Mouse (Mus musculus): ENCODE measurements at regions not wholly inside any gene's neighbourhood (a gene's known extent, or its start where the extent isn't known, plus 50 kb on each side); places are given as distances from the start of the nearest gene placed in this dataset.

DNA sequence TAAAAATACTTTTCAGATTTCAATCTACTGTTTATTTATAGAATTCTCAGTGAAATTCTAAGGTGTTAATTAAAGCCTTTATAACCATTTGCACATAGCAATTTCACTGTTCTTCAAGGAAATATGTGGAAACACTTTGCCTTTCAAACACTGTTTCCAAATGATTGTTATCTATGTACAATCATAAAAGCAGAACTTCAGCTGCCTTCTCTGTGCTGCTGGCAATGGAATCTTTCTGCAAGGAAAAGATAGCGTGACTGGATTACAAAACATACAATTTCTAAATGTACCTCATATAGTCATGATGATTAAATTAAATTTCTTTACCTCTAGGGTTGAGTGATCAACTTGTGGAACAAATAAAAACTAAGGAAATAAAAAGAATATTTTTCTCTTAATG is 326.2 kb downstream of the Kctd12 start:
- Histone ChIP-seq H3K27me3 (ENCODE audit: low read depth, poor library complexity, severe bottlenecking) (no peaks in the 10 kb centered on the region), H3K27ac (no peak overlapping the region), H3K9me3 (replicated peaks) (no peaks in the 10 kb centered on the region), H3K36me3 (no peaks in the 10 kb centered on the region), H3K4me3 (no peak overlapping the region), H3K4me1 (no peaks in the 10 kb centered on the region)
- DNase-seq (ENCODE audit: low spot score) = no peak
- WGBS = 91% methylated on average over 1 of the region's 1 CpGs

DNA sequence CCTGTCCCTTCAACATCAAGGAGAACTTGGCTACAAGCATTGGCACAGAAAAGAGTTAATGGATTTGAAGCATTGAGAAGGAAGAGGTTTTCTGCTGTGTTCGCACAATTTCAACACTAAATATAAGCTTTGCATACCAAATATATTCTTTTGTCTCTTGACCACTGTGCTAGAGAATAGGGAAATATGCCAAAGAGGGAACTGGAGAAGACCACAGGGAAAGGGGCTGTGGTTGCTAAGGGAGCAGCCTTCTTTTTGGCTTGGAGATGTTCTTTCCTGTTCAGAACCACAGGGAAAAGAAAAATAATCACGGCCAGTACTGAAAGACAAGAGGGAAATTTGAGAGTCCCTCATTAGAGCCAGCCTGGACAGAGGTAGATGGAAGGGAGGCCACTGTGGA is 352.8 kb downstream of the Kctd12 start:
- Histone ChIP-seq H3K9me3 (replicated peaks) (no peaks in the 10 kb centered on the region), H3K36me3 (no peaks in the 10 kb centered on the region), H3K4me1 (no peaks in the 10 kb centered on the region), H3K27ac (no peak overlapping the region), H3K27me3 (ENCODE audit: low read depth, poor library complexity, severe bottlenecking) (no peaks in the 10 kb centered on the region), H3K4me3 (no peak overlapping the region)
- no peak for DNase-seq (ENCODE audit: low spot score)
- 83% methylated on average over 2 of the region's 2 CpGs for WGBS

DNA sequence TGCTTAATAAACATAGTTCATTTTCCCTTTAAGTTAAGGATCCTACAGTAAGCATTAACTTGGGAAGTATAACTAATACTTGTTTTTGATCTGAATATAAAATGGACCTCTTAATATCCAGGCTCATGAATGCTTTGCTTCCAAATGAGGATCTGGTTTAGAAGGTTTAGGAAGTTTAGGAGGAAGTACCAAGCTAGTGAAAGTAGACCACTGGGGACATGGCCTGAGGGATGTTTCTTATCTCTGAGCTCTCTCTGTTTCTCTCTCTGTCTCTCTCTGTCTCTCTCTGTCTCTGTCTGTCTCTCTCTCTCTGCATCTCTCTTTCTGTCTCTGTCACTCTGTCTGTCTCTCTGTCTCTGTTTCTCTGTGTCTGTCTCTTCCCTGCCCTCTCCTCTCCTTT is 360.9 kb downstream of the Kctd12 start:
- no peak overlapping the region for H3K4me3 ChIP-seq
- peaks cover 9% of the 10 kb centered on the region for H3K4me1 ChIP-seq
- H3K27me3 ChIP-seq (ENCODE audit: low read depth, poor library complexity, severe bottlenecking) = no peaks in the 10 kb centered on the region
- no peaks in the 10 kb centered on the region for H3K36me3 ChIP-seq
- no peak overlapping the region for H3K27ac ChIP-seq
- no peaks in the 10 kb centered on the region for H3K9me3 ChIP-seq (replicated peaks)
- DNase-seq (ENCODE audit: low spot score) = no peak

DNA sequence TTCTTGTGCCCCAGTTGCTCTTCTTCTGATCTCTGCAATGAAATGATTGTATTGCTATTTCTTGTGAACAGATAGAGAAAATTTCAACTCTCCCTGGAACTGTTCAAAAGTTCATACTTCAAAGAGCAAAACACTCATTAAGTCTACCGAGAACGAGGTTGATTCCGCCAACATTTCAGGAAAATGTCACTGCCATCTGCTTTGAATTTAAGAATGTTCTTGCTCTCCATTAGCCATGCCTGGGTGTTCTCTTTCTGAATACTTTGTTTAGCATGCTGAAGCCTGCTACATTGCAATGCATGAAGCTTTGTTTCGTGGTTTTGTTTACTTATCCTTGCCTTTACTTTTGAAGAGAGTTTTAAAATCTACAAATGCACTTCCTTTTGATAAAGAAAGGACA is 363.4 kb downstream of the Kctd12 start:
- Histone ChIP-seq H3K27me3 (ENCODE audit: low read depth, poor library complexity, severe bottlenecking) (no peaks in the 10 kb centered on the region), H3K36me3 (no peaks in the 10 kb centered on the region), H3K4me1 (peaks cover 9% of the 10 kb centered on the region), H3K4me3 (no peak overlapping the region), H3K27ac (peak overlapping the region; percentile 25), H3K9me3 (replicated peaks) (no peaks in the 10 kb centered on the region)
- 18% methylated on average over 4 of the region's 4 CpGs for WGBS
- no peak for DNase-seq (ENCODE audit: low spot score)

DNA sequence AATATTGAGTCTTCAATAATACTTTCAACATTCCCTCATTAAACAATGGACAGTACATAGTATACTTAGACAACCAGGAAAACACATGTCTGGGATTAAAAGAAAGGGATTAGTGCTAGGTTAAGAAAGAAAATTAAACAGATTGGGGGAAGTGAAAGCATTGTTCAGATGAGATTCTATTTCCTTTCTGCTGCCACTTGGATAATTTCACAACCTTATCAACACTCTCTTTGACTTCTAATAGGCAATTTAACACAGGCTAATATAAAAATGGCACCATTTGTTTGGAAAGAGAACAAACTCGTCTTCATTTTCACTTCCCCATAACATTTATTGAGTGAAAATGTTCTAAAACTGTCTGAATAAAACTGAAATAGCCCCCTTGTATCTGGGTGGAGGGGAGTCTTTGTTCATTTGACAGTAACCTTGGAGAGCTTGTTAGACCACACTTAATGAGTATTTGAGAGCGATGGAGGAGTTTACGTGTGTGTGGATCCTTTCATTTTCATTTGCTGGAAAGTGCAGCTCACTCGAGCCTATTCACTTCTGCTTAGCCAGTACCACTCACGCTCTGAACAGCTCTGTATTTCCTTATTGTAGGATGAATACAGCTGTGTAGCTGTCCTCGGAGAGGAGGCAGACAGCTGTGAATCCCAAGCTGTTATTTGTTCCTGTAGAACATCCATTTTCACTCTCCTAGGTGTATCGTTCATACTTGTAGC is 366.7 kb downstream of the Kctd12 start:
- Histone ChIP-seq H3K27me3 (ENCODE audit: low read depth, poor library complexity, severe bottlenecking) (no peaks in the 10 kb centered on the region), H3K4me1 (peaks cover 9% of the 10 kb centered on the region), H3K4me3 (no peak overlapping the region), H3K27ac (no peak overlapping the region), H3K36me3 (no peaks in the 10 kb centered on the region), H3K9me3 (replicated peaks) (no peaks in the 10 kb centered on the region)
- no peak for DNase-seq (ENCODE audit: low spot score)
- 82% methylated on average over 7 of the region's 7 CpGs for WGBS

DNA sequence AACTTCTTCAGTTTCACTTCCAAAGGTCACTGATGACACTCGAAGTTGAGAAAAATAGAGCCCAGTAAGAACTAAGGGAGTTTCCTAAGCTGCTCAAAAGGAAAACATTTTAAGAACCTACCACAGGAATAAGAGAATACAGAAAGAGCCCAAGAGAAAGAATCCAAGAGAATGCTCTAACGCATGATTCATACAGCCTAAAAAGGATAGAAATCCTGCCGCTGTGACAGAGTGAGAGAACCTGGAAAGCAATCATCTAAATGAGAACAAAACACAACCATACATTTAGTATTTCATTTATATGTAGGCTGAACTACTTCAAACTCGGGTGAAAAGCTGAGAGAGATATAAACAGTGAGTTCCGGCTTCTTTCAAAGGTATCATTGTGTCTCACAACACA is 376.4 kb downstream of the Kctd12 start:
- Histone ChIP-seq H3K27ac (no peak overlapping the region), H3K9me3 (replicated peaks) (no peaks in the 10 kb centered on the region), H3K4me1 (no peaks in the 10 kb centered on the region), H3K4me3 (no peak overlapping the region), H3K36me3 (no peaks in the 10 kb centered on the region), H3K27me3 (ENCODE audit: low read depth, poor library complexity, severe bottlenecking) (no peaks in the 10 kb centered on the region)
- 88% methylated on average over 5 of the region's 5 CpGs for WGBS
- DNase-seq (ENCODE audit: low spot score) = no peak

DNA sequence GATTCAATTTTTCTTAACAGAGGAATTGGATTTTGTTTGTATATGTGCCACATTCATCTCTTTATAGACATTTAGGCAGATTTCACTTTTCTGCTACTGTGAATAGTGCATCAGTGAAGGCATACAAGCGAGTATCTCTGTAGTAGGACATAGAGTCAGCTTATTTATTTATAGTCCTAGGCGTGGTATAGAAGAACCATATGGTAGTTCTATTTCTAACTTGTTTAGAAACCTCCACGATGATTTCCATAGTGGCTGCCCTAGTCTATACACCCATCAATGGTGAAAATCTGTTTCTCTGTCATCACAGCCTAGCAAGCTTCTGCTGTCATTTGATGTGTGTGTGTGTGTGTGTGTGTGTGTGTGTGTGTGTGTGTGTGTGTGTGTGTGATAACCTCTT is 387.6 kb downstream of the Kctd12 start:
- Histone ChIP-seq H3K4me3 (no peak overlapping the region), H3K4me1 (no peaks in the 10 kb centered on the region), H3K9me3 (replicated peaks) (no peaks in the 10 kb centered on the region), H3K27me3 (ENCODE audit: low read depth, poor library complexity, severe bottlenecking) (no peaks in the 10 kb centered on the region), H3K36me3 (no peaks in the 10 kb centered on the region), H3K27ac (no peak overlapping the region)
- DNase-seq (ENCODE audit: low spot score) = no peak
- 88% methylated on average over 3 of the region's 3 CpGs for WGBS

DNA sequence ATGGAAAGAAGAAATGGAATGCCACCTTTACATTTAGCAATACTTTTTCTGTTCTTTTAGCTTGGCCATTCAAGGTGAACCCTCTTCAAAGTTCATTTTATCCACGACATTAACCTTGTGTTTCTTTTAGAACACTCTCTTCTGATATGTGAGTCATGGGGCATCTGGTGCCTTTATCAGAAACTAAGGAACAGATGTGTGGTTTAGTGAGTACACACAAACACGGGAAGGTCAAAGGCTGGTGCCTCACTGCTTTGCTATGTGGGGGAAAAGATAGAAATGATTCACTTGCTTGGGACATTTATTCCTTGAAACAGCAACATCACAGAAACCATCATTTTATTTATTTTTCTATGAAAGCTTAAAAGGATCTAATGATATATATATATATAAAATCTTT is 428.7 kb downstream of the Kctd12 start:
- Histone ChIP-seq H3K27ac (no peak overlapping the region), H3K27me3 (ENCODE audit: low read depth, poor library complexity, severe bottlenecking) (no peaks in the 10 kb centered on the region), H3K4me1 (no peaks in the 10 kb centered on the region), H3K36me3 (no peaks in the 10 kb centered on the region), H3K4me3 (no peak overlapping the region), H3K9me3 (replicated peaks) (no peaks in the 10 kb centered on the region)
- no peak for DNase-seq (ENCODE audit: low spot score)
- WGBS = 62% methylated on average over 2 of the region's 2 CpGs

DNA sequence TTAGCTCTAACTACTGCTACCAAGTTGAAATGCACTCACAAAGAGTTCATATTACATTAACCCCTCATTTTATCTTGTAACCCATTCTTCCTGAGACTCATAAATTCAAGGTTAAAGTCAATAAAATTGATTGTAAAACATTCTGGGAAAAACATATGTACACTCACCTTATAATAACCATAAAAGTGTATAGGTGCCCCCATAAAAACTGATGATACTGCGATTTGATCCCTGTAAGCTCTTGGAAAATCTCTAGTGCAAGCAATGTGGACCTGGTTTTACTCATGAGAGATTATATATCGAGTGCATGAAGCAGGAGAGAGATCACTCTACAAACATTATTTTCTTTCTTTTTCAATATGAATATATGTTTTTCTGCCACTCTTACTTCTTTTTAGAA is 429.8 kb downstream of the Kctd12 start:
- Histone ChIP-seq H3K27ac (no peak overlapping the region), H3K4me3 (no peak overlapping the region), H3K36me3 (no peaks in the 10 kb centered on the region), H3K27me3 (ENCODE audit: low read depth, poor library complexity, severe bottlenecking) (no peaks in the 10 kb centered on the region), H3K9me3 (replicated peaks) (no peaks in the 10 kb centered on the region), H3K4me1 (no peaks in the 10 kb centered on the region)
- no peak for DNase-seq (ENCODE audit: low spot score)
- 78% methylated on average over 2 of the region's 2 CpGs for WGBS

DNA sequence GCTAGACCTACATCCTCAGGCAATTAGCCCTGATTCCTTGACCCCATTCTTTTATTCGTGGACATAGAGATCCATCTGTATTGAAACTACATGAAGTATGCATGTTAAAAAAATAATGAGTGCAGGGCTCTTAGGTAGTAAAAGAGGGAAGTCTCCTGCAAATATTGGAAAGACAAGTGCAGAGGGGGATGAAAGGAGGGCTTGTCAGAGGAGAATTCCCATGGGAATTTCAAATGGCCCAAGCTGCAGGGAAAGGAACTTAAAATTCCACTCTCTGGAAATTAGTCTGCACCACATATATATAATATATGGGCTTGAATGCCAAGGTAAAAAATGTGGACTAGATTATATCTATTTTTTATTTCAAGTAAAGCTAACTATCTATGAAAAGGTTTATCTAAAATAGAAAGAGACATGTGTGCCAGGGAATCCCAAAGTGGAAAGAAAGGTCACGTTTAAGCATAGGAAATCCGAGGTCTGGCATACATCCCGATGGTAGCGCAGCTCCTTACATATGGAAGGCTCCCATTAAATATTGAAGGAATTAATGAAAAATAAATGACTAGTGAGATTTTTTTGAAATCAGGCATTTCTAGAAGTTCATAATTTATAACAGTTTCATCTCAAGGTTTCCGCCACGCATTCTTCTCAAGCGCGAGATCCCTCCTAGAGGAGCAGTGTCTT is 457.4 kb downstream of the Kctd12 start:
- 93% methylated on average over 9 of the region's 9 CpGs for WGBS
- no peak for DNase-seq (ENCODE audit: low spot score)
- H3K36me3 ChIP-seq = no peaks in the 10 kb centered on the region
- H3K27me3 ChIP-seq (ENCODE audit: low read depth, poor library complexity, severe bottlenecking) = no peaks in the 10 kb centered on the region
- H3K4me1 ChIP-seq = no peaks in the 10 kb centered on the region
- no peak overlapping the region for H3K4me3 ChIP-seq
- H3K9me3 ChIP-seq (replicated peaks) = no peaks in the 10 kb centered on the region
- H3K27ac ChIP-seq = no peak overlapping the region

DNA sequence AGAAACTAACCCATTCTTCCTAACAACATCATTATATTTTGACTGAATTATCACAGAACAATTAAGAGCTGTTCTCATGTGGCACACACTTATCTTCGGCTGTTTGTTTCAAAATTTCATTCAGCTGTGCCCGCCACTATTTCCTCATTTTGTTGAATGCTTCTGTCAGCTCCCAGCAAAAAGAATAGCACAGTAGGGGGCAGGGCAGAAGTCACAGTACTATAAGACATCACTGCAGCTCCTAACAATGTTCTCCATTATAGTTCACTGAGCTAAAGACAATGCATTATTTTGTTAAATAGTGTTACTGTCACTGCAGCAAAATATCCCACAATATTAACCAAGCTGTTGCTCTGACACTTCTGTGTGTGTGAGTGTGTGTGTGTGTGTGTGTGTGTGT is 465.7 kb downstream of the Kctd12 start:
- Histone ChIP-seq H3K36me3 (no peaks in the 10 kb centered on the region), H3K9me3 (replicated peaks) (no peaks in the 10 kb centered on the region), H3K27ac (no peak overlapping the region), H3K27me3 (ENCODE audit: low read depth, poor library complexity, severe bottlenecking) (no peaks in the 10 kb centered on the region), H3K4me3 (no peak overlapping the region), H3K4me1 (peaks cover 15% of the 10 kb centered on the region)
- 58% methylated on average over 2 of the region's 2 CpGs for WGBS
- no peak for DNase-seq (ENCODE audit: low spot score)

DNA sequence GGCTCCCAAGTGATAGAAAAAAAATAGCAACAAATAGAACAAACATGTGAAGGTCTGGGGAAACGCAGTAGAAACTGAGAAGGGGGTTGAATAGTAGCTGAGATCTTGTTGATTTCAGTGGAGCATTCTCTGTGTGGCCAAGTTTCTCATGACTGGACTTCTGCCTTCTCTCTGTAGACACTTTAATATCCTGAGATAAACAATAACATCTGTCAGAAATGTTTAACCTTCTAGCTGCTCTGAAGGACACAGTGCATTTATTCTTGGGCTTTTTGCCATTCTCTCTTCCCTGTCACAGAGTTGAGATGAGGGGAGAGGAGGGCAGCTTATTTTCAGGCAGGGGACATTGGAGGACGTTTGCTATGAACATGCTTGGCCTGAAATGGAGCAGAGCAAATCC is 467.9 kb downstream of the Kctd12 start:
- no peak for DNase-seq (ENCODE audit: low spot score)
- H3K9me3 ChIP-seq (replicated peaks) = no peaks in the 10 kb centered on the region
- peaks cover 24% of the 10 kb centered on the region for H3K4me1 ChIP-seq
- H3K4me3 ChIP-seq = no peak overlapping the region
- no peak overlapping the region for H3K27ac ChIP-seq
- no peaks in the 10 kb centered on the region for H3K36me3 ChIP-seq
- 70% methylated on average over 2 of the region's 2 CpGs for WGBS
- no peaks in the 10 kb centered on the region for H3K27me3 ChIP-seq (ENCODE audit: low read depth, poor library complexity, severe bottlenecking)

DNA sequence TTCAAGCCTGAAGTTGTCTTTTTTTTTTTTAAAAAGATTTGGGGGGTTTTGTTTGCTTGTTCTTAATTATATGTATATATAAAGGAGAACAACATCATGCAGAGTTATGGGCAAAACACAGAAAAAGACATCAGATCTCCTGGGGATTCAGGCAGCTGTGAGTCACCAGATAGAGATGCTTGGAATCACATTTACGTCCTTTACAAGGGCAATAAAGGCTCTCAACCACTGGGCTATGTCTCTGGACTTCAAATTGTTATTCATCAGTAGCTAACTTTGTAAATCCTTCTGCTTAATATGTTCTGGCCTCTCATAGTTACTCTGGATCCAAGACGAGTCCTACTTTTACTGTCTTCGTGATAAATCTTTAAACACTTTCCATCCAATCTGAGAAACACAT is 469.8 kb downstream of the Kctd12 start:
- WGBS = 49% methylated on average over 3 of the region's 3 CpGs
- H3K27ac ChIP-seq = no peak overlapping the region
- H3K27me3 ChIP-seq (ENCODE audit: low read depth, poor library complexity, severe bottlenecking) = no peaks in the 10 kb centered on the region
- DNase-seq (ENCODE audit: low spot score) = no peak
- no peaks in the 10 kb centered on the region for H3K9me3 ChIP-seq (replicated peaks)
- no peaks in the 10 kb centered on the region for H3K36me3 ChIP-seq
- H3K4me3 ChIP-seq = no peak overlapping the region
- H3K4me1 ChIP-seq = peaks cover 21% of the 10 kb centered on the region

Measured in limb, embryonic 10.5 days (tissue).